Mouse (Mus musculus) adrenal gland, adult 8-10 months (tissue): ENCODE measurements at regions not wholly inside any gene's neighbourhood (a gene's known extent, or its start where the extent isn't known, plus 50 kb on each side); places are given as distances from the start of the nearest gene placed in this dataset.

ENCODE experiments used
- DNase-seq: peaks from one replicate; pipeline ENCODE4 v3.0.0; 2022

GRCm38 (mm10) chr1:88623040-88623439 is 79.0 kb downstream of the Arl4c start:
- DNase-seq: no peak

- no peak for DNase-seq
These were observed 79.7 kb downstream of the Arl4c start for GRCm38 (mm10) chr1:88622356-88622755.

- no peak for DNase-seq
These were observed 80.8 kb downstream of the Arl4c start for GRCm38 (mm10) chr1:88621214-88621613.

GRCm38 (mm10) chr1:88613007-88613406 is 89.0 kb downstream of the Arl4c start:
- DNase-seq: no peak

GRCm38 (mm10) chr1:88611241-88611640 is 90.8 kb downstream of the Arl4c start:
- DNase-seq: no peak

GRCm38 (mm10) chr1:88610810-88611209 is 91.2 kb downstream of the Arl4c start:
- no peak for DNase-seq

- DNase-seq: no peak
These were observed 93.2 kb downstream of the Arl4c start for GRCm38 (mm10) chr1:88608826-88609225.

- DNase-seq: no peak
These were observed 93.8 kb downstream of the Arl4c start for GRCm38 (mm10) chr1:88608236-88608635.

GRCm38 (mm10) chr1:88605616-88606190 is 95.8 kb upstream of the Glrp1 start:
- no peak for DNase-seq

GRCm38 (mm10) chr1:88602241-88602640 is 92.4 kb upstream of the Glrp1 start:
- no peak for DNase-seq

GRCm38 (mm10) chr1:88601801-88602200 is 91.9 kb upstream of the Glrp1 start:
- DNase-seq: no peak

- DNase-seq: no peak
These were observed 90.3 kb upstream of the Glrp1 start for GRCm38 (mm10) chr1:88600145-88600544.

GRCm38 (mm10) chr1:88594484-88595254 is 84.8 kb upstream of the Glrp1 start:
- no peak for DNase-seq

- DNase-seq: no peak
These were observed 82.2 kb upstream of the Glrp1 start for GRCm38 (mm10) chr1:88592036-88592435.

- no peak for DNase-seq
These were observed 81.0 kb upstream of the Glrp1 start for GRCm38 (mm10) chr1:88590802-88591380.

GRCm38 (mm10) chr1:88588747-88589146 is 78.9 kb upstream of the Glrp1 start:
- no peak for DNase-seq

GRCm38 (mm10) chr1:88586823-88587820 is 77.3 kb upstream of the Glrp1 start:
- DNase-seq: no peak

- no peak for DNase-seq
These were observed 76.3 kb upstream of the Glrp1 start for GRCm38 (mm10) chr1:88586128-88586527.

GRCm38 (mm10) chr1:88584515-88585033 is 74.7 kb upstream of the Glrp1 start:
- DNase-seq: no peak

GRCm38 (mm10) chr1:88578231-88578620 is 68.4 kb upstream of the Glrp1 start:
- no peak for DNase-seq

- DNase-seq: no peak
These were observed 67.8 kb upstream of the Glrp1 start for GRCm38 (mm10) chr1:88577498-88578230.
